Mouse (Mus musculus): ENCODE measurements around the gene Hist1h2bg.

DNA sequence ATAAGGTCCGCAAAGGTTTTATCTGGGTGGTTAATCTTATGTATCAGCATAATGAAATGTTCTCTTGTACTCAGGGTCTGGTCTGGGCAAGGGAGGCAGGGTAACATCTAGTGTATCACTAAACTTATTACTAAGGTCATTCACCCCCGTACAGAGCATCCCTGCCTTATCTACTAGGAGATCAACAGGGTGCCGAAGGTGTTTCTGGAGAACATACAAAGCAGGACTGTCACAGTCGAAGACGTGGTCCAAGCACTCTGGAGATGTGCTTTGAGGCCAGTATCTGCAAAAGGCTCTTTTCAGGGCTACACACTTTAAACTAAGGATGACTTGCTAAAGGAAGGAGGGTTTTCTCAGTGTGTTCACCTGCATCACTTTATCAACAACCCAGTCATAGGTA, 24.5 kb upstream of the Hist1h2bg start:
- TF ChIP-seq TCF12 (IDR thresholded peaks at IDR 0.05; ENCODE audit: low read depth, low read length) (no peak), POLR2AphosphoS2 (IDR thresholded peaks at IDR 0.05; ENCODE audit: low read length) (no peak)
